Mouse (Mus musculus): Measurements from ENCODE around the gene Cdc42ep1. TPM values are rescaled to one million over a fixed set of nuclear protein-coding genes. Genes with fewer than 3 reads are reported as not detected.

The Cdc42ep1 gene
- total and polyA plus RNA-seq, 3 experiments = 30.8 to 62.3 (median 37.1) TPM

DNA sequence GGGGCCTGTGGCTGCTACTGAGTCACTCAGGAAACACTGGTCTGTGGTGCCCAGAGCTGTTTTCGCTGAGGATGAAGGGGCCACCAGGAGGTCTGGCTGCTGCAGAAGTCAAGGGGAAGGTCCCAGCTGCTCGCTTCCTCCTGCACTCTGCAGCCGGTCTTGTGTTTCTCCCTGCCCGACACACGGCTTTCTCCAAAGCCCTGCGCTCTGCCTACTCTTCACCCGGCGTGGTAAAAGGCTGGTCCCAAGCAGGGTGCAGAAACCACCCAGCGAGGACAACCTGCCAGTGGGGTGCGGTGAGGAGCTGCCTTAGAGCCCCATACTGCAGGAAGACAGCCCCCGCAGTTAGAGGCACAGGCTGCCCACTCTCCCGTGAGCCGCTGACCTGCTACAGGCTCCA is 52.3 kb downstream of the Cdc42ep1 start:
- intact Hi-C loops (cut with DNase I) = loop anchor here (5.0 kb wide), 1 partner anchor 638 kb away; no protein-coding TSS in a partner anchor
- Histone ChIP-seq H3K27ac (no peak overlapping the region), H3K4me3 (no peak overlapping the region), H3K79me2 (replicated peaks; ENCODE audit: control insufficient read depth, insufficient read depth, low read length) (no peaks in the 10 kb centered on the region), H3K27me3 (ENCODE audit: control insufficient read depth, insufficient read depth, low read length) (no peaks in the 10 kb centered on the region), H3K4me1 (ENCODE audit: control insufficient read depth, insufficient read depth, low read length) (no peaks in the 10 kb centered on the region; the same call in 1 of the 2 replicates), H3K36me3 (ENCODE audit: control insufficient read depth, insufficient read depth, low read length) (no peaks in the 10 kb centered on the region), H3K9ac (ENCODE audit: low read depth, low read length) (no peak overlapping the region)
- TF ChIP-seq POLR2A (IDR thresholded peaks at IDR 0.05; ENCODE audit: insufficient read depth, low read depth, low read length) (no peak), CTCF (IDR thresholded peaks at IDR 0.05) (no peak), EP300 (IDR thresholded peaks at IDR 0.05; ENCODE audit: insufficient read depth, low read depth, low read length) (no peak)
- no peak for DNase-seq
- WGBS = 68% methylated on average over 13 of the region's 13 CpGs

DNA sequence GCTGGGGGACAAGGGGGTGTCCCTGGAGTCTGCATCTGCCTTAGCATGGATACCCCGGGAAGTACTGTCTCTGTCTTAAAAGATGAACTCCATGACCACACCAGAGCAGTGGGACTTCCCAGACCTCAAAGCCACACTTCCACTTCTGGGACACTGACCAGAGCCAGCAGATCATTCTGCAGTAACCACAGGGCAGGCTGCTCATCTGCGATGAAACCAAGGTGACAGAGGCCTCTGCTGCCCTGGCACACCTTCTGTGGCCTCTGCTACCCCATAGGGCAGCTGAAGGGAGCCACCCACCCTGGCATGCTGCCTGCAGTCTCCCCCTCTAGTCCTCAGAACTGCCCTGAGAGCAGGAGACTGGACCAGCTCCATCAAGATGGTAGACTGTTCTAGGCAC is 53.3 kb downstream of the Cdc42ep1 start:
- Histone ChIP-seq H3K36me3 (ENCODE audit: control insufficient read depth, insufficient read depth, low read length) (no peaks in the 10 kb centered on the region), H3K4me3 (no peak overlapping the region), H3K79me2 (replicated peaks; ENCODE audit: control insufficient read depth, insufficient read depth, low read length) (no peaks in the 10 kb centered on the region), H3K27ac (no peak overlapping the region), H3K27me3 (ENCODE audit: control insufficient read depth, insufficient read depth, low read length) (no peaks in the 10 kb centered on the region), H3K9ac (ENCODE audit: low read depth, low read length) (no peak overlapping the region), H3K4me1 (ENCODE audit: control insufficient read depth, insufficient read depth, low read length) (peaks cover under 1% of the 10 kb centered on the region; the same call in 1 of the 2 replicates)
- no peak for TF ChIP-seq POLR2A (IDR thresholded peaks at IDR 0.05; ENCODE audit: insufficient read depth, low read depth, low read length)
- no peak for TF ChIP-seq EP300 (IDR thresholded peaks at IDR 0.05; ENCODE audit: insufficient read depth, low read depth, low read length)
- no peak for TF ChIP-seq CTCF (IDR thresholded peaks at IDR 0.05)
- 60% methylated on average over 2 of the region's 2 CpGs for WGBS
- intact Hi-C loops (cut with DNase I) = no loop called here
- no peak for DNase-seq

DNA sequence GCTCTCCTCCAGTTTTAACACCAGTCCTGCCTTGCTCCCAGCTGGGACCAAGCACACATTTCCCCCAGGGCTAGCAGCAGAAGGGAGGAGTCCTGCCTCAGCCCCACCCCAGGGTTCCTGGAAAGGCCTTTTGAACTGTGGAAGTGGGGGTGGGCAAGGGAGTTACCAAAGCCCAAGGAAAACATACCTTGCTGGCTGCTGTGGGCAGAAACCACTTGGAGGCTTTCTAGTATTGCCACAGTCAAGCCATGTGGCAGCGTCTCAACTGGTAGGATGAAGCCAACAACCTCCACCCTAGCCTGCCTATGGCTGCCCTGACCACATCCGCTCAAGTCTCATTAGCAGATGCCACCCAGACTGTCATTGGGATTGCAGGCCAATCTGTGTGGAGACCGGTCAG is 53.7 kb downstream of the Cdc42ep1 start:
- Histone ChIP-seq H3K36me3 (ENCODE audit: control insufficient read depth, insufficient read depth, low read length) (no peaks in the 10 kb centered on the region), H3K9ac (ENCODE audit: low read depth, low read length) (no peak overlapping the region), H3K4me3 (no peak overlapping the region), H3K27ac (no peak overlapping the region), H3K27me3 (ENCODE audit: control insufficient read depth, insufficient read depth, low read length) (no peaks in the 10 kb centered on the region), H3K79me2 (replicated peaks; ENCODE audit: control insufficient read depth, insufficient read depth, low read length) (no peaks in the 10 kb centered on the region), H3K4me1 (ENCODE audit: control insufficient read depth, insufficient read depth, low read length) (peaks cover 2% of the 10 kb centered on the region)
- DNase-seq = no peak
- intact Hi-C loops (cut with DNase I) = no loop called here
- WGBS = 87% methylated on average over 3 of the region's 3 CpGs
- TF ChIP-seq CTCF (IDR thresholded peaks at IDR 0.05) = no peak
- TF ChIP-seq POLR2A (IDR thresholded peaks at IDR 0.05; ENCODE audit: insufficient read depth, low read depth, low read length) = no peak
- no peak for TF ChIP-seq EP300 (IDR thresholded peaks at IDR 0.05; ENCODE audit: insufficient read depth, low read depth, low read length)

DNA sequence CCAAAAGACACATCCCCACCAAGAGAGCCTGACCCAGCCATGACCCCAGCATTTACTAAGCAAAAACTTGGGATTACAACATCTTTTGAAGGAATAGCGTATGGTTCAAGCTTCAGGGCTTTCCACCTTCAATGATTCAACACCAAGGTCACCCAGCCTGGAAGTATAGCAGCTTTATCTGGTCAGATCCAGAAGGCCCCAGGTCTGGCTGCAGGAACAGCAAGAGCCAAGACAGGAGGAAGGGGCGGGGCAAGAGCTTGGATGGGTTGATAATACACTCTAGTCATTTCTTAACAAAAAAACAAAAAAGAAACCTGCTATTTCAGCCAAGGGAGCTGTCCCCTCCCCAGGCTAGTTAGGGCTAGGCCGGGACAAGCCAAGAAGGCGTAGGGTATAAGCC is 55.1 kb downstream of the Cdc42ep1 start:
- H3K4me1 ChIP-seq (ENCODE audit: control insufficient read depth, insufficient read depth, low read length) = peaks cover 2% of the 10 kb centered on the region
- intact Hi-C loops (cut with DNase I) = no loop called here
- no peak for TF ChIP-seq CTCF (IDR thresholded peaks at IDR 0.05)
- no peak overlapping the region for H3K9ac ChIP-seq (ENCODE audit: low read depth, low read length)
- no peak for DNase-seq
- 80% methylated on average over 4 of the region's 4 CpGs for WGBS
- no peak overlapping the region for H3K27ac ChIP-seq
- H3K27me3 ChIP-seq (ENCODE audit: control insufficient read depth, insufficient read depth, low read length) = no peaks in the 10 kb centered on the region
- no peak overlapping the region for H3K4me3 ChIP-seq
- H3K36me3 ChIP-seq (ENCODE audit: control insufficient read depth, insufficient read depth, low read length) = no peaks in the 10 kb centered on the region
- H3K79me2 ChIP-seq (replicated peaks; ENCODE audit: control insufficient read depth, insufficient read depth, low read length) = no peaks in the 10 kb centered on the region

DNA sequence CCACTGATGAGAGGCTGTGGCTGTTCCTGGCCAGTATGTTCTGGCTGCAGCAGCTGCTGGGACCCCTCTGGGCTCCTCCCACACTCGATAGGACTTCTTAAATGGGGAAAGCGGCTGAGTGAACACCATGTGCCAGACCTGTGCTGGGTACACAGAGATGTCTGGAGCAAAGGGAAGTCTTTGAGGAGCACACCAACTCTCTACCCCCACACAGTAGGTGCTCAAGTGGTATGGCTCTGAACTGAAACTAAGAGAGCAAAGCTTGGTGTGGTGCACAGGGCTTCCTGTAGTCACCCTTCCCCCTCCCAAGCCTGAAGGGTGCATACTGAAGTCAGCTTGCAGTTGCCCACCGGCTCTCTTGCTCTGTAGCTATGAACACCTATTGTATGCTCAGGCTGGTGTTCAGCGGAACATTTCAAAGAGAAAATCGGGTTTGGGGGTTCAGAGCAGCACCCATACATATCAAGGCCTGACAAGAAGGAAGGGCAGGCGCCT is 56.1 kb downstream of the Cdc42ep1 start:
- no peak overlapping the region; the same call in 1 of the 2 replicates for H3K27ac ChIP-seq
- H3K4me1 ChIP-seq (ENCODE audit: control insufficient read depth, insufficient read depth, low read length) = peaks cover 4% of the 10 kb centered on the region
- no peak overlapping the region for H3K4me3 ChIP-seq

DNA sequence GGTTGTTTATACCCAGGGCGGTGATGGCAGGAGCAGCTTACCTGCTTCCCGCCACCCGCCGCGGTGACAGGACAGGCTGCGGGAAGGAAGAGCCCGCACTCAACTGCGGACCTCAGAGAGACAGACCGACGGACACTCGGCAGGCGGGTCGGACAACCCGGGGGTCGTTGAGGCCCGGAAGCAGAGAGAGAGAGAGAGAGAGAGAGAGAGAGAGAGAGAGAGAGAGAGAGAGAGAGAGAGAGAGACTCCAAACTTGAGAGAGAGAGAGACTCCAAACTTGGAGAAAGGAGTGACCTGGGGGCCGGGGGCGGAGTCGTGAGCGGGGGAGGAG is 57.0 kb downstream of the Cdc42ep1 start, which contains the start of gene Gm49510:
Gene Gm49510 (plus strand): TSS at position 259 of the 331 bp plus-strand sequence.
- H3K27me3 ChIP-seq (ENCODE audit: control insufficient read depth, insufficient read depth, low read length) = no peaks in the 10 kb centered on the region
- intact Hi-C loops (cut with DNase I) = no loop called here
- no peaks in the 10 kb centered on the region for H3K79me2 ChIP-seq (replicated peaks; ENCODE audit: control insufficient read depth, insufficient read depth, low read length)
- peak within 1 kb of the TSS; percentile 69 for H3K4me3 ChIP-seq
- no peaks in the 10 kb centered on the region for H3K36me3 ChIP-seq (ENCODE audit: control insufficient read depth, insufficient read depth, low read length)
- peaks cover 4% of the 10 kb centered on the region for H3K4me1 ChIP-seq (ENCODE audit: control insufficient read depth, insufficient read depth, low read length)
- no peak for TF ChIP-seq CTCF (IDR thresholded peaks at IDR 0.05)
- TF ChIP-seq EP300 (IDR thresholded peaks at IDR 0.05; ENCODE audit: insufficient read depth, low read depth, low read length) = no peak
- WGBS = 10% methylated on average over 20 of the region's 20 CpGs
- H3K9ac ChIP-seq (ENCODE audit: low read depth, low read length) = peak within 1 kb of the TSS; percentile 82
- H3K27ac ChIP-seq = peak within 1 kb of the TSS; percentile 62
- peak in 1 of 2 experiments; percentile 44 for DNase-seq

More for the DNA sequence above, 56.1 kb downstream of the Cdc42ep1 start:
- Histone ChIP-seq H3K36me3 (ENCODE audit: control insufficient read depth, insufficient read depth, low read length) (no peaks in the 10 kb centered on the region), H3K27me3 (ENCODE audit: control insufficient read depth, insufficient read depth, low read length) (no peaks in the 10 kb centered on the region), H3K9ac (ENCODE audit: low read depth, low read length) (no peak overlapping the region), H3K79me2 (replicated peaks; ENCODE audit: control insufficient read depth, insufficient read depth, low read length) (no peaks in the 10 kb centered on the region)
- no peak for DNase-seq
- intact Hi-C loops (cut with DNase I) = no loop called here
- WGBS = 64% methylated on average over 6 of the region's 6 CpGs
- TF ChIP-seq CTCF (IDR thresholded peaks at IDR 0.05) = no peak
- TF ChIP-seq POLR2A (IDR thresholded peaks at IDR 0.05; ENCODE audit: insufficient read depth, low read depth, low read length) = no peak
- no peak for TF ChIP-seq EP300 (IDR thresholded peaks at IDR 0.05; ENCODE audit: insufficient read depth, low read depth, low read length)
